Mouse (Mus musculus) spleen, postnatal 36 days (tissue): ENCODE results near the gene Gys1.

Experiments used
- DNase-seq, 2 experiments: peaks; one replicate each; pipeline ENCODE4 v3.0.0; 2022; ENCODE audit warnings: low spot score in 2 of 2, mixed read lengths in 1 of 2

Gys1 gene

GRCm38 (mm10) chr7:45414740-45415224 is 19.9 kb upstream of the Gys1 start:
- DNase-seq, result no peak

GRCm38 (mm10) chr7:45415636-45416035 is 19.0 kb upstream of the Gys1 start:
- DNase-seq, result no peak

DNA sequence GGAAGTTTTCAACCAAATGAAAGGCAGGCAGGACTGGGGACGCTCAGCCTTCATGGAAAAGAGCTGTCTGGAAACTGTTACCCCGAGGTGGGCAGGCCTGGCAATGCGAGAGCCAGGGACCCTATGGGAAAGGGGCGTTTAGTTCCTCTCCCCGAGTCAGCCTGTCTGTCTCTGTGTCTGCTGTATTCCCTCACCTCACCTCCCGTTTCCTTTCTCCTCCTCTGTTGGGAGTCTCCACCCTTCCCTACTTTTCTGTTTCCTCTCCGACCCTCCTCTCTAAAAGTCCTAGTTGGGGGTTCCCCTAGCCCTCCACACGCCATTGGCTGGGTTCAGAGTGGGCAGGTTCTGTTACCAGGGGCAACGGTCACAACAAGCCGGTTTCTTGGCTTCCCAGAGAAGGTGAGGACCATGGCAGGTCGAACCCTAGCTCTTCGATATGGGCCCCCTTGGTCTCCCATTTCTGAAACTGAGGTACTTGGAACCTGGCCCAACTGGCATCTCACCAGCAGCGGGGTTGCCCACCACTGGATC is 16.6 kb upstream of the Gys1 start:
- no peak for DNase-seq

DNA sequence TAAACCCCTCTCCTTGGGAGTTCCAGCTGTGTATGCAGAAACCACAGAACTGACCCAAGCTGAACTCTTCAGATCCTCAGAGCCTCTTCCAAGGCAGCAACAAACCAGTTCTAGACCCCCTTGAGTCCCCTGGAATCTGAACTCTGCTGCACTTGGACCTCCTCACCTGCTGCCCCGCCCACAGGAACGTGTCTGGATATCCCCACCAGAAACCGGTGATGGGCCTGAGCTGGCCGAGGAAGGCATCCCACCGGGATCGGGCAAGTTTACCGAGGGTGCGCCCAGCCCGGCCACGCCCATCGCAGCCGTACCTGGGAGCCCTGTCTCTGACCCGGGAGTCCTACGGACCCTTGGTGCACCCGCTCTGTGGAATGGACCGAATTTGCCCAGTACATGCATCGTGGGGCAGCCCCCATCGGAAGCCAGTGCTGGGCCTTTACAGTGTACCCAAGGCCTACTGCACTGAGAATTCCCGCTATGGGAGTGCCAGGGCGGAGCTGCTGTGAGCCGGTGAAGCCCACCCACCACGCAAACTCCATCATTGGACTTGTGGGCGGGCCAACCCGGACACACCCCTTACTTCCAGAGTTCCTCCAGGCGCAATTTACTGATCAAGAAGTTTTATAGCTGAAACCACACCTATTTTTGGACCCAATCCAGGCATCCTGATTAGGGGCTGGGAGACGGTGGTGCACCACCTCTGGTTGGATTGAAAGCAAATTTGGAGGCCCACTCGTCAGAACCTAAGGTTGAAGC is 14.6 kb upstream of the Gys1 start:
- no peak for DNase-seq

DNA sequence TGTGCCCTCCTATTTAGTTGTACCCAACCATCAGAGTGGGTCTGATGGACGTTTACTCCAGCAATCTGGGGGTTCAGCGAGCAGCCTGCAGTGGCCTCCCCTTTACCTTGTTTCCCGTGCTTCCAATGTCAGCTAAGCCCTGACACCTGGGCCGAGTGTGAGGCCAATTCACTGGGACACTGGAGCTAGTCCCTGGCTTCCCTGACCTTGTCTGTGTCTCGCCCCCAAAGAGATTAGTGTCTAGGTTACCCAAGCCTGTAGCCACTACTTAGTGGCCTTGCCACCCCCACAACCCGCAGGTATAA is 14.1 kb upstream of the Gys1 start, which contains the start of gene Lhb:
Lhb (plus strand) TSS at position 206 of the 305 bp plus-strand sequence.
- DNase-seq, result no peak

DNA sequence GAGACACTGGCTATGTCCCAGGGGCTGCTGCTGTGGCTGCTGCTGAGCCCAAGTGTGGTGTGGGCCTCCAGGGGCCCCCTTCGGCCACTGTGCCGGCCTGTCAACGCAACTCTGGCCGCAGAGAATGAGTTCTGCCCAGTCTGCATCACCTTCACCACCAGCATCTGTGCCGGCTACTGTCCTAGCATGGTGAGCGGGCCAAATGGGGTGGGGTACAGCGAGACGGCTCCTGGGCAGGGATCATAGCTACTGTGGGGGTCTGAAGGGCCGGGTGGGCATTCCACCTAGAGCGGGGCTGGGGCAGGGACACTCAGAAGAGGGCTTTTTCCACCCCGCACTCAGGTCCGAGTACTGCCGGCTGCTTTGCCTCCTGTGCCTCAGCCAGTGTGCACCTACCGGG is 13.4 kb upstream of the Gys1 start:
- DNase-seq, result no peak

- no peak for DNase-seq
Measured at GRCm38 (mm10) chr7:45426556-45426955, 8.1 kb upstream of the Gys1 start.

- DNase-seq, result no peak
Measured at GRCm38 (mm10) chr7:45433835-45434202, 825 bp upstream of the Gys1 start.

- no peak for DNase-seq
Measured at GRCm38 (mm10) chr7:45435038-45435437, 394 bp downstream of the Gys1 start.

DNA sequence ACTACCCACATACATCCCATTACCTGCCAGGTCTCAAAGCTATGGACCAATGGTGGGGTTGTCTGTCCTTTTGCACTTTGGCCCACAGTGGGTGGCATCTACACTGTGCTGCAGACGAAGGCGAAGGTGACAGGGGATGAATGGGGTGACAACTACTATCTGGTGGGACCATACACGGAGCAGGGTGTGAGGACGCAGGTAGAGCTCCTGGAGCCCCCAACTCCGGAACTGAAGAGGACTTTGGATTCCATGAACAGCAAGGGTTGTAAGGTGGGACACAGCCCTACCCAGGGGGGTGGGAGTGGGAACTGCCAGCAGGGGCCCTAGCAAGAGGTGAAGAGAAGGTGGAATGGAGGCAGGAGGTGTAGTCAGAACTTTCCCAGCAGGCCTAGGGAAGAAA is 1.8 kb downstream of the Gys1 start:
- DNase-seq, result no peak

GRCm38 (mm10) chr7:45437046-45437445 is 2.4 kb downstream of the Gys1 start:
- no peak for DNase-seq

DNA sequence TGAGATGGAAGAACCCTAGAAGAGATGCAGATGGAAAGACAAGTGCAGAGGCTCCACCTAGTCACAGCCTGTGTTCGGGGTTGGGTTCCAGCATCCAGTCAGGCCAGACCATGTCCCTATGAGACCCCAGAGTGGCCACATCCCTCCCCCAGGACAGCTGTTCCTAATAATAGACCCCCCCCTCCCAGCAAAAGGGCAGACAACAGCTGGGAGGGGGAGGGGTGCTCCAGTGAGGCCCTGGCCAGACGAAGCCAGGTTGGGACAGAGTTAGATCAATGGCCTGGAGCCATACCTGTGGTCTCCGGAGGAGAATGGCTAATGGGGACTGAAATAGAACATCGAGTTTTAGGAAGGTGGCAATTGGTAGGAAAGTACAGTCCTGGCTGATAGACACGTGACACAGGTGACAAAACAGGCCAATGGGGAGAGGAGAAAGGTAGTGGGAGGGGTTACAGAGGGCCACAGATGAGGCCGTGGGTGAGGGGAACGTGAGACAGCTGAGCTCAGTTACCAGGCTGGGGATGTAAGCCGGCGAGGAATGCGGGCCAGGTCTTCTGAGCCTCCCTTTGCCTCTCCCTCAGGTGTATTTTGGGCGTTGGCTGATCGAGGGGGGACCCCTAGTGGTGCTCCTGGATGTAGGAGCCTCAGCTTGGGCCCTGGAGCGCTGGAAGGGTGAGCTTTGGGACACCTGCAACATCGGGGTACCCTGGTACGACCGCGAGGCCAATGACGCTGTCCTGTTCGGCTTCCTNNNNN is 3.1 kb downstream of the Gys1 start, which contains the start of gene Ruvbl2:
Ruvbl2 (minus strand) TSS at position 576 of the 756 bp plus-strand sequence.
- no peak for DNase-seq

DNA sequence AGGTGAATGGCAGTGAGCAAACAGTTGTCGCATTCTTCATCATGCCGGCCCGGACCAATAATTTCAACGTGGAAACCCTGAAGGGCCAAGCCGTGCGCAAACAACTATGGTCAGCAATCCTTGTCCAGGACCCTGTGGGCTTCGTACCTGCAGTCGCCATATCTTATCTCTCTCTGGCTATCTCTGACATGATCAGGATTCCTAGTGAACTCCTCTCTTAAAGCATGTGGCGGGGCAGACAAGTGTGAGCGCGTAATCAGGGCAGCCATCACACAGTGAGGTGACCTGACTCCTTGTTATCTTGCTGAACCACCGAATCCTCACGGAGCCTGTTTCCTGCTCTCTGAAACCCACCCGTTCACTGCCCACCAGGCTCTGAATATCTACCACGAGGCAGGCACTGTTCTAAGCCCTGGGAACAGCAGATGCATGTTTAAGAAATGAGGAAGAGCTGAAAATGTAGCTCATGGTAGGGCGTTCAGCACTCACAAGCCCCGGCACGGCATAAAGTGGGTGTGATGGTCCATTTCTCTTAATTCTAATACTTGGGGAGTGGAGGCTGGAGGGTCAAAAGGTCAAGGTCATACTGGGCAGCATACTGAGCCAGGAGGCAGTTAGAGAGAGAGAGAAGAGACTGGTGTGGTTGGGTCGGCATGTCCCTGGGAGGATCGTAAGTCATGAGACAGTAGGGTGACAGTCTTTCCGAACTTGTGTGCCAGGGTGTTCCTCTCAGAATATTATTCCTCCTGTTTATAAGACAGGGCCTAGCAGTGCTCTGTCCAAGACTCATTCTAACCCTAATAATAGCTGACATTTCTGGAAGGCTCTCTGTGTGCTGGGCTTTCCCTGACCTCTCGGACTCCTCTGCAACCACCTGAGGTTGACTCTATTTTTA is 9.1 kb downstream of the Gys1 start:
- no peak for DNase-seq

GRCm38 (mm10) chr7:45446589-45446988 is 11.9 kb downstream of the Gys1 start:
- DNase-seq, result no peak

DNA sequence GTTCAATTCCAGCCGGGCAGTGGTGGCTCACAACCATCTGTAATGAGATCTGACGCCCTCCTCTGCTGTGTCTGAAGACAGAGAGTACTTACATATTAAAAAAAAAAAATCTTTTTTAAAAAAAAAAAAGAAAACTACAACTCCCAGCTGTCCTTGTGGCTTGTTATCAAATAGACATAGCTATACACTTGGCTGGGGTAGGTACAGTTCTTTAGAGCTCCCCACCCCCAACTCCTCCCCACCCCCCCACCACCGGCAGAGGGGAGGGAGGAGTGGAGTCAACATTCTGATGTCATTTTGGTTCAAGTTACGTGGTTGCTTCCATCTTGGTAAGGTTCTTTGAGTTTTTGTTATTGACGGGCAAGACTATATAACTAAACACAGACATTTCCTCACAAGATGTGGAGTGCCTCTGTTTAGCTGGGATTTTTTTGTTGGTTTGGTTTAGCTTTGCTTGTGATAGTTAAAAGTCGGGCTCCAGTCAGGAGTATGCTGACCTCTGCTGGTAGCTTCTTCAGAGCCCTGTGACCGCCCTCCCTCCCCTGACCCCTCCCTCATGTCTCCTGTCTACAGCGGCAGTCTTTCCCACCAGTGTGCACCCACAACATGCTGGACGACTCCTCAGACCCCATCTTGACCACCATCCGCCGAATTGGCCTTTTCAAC is 12.8 kb downstream of the Gys1 start:
- DNase-seq, result no peak

DNA sequence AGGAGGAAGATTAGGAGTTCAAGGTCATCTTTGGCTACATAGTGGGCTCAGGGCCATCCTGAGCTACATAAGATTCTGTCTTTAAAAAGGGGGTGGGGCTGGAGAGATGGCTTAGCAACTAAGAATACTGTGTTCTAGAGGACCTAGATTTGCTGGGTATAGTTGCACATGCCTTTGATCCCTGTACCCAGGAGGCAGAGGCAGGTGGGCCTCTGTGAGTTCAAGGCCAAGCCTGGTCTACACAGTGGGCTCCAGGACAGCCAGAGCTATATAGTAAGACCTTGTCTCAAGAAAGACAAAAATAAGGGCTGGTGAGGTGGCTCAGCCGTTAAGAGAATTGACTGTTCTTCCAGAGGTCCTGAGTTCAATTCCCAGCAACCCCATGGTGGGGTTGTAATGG is 15.3 kb downstream of the Gys1 start:
- no peak for DNase-seq

DNA sequence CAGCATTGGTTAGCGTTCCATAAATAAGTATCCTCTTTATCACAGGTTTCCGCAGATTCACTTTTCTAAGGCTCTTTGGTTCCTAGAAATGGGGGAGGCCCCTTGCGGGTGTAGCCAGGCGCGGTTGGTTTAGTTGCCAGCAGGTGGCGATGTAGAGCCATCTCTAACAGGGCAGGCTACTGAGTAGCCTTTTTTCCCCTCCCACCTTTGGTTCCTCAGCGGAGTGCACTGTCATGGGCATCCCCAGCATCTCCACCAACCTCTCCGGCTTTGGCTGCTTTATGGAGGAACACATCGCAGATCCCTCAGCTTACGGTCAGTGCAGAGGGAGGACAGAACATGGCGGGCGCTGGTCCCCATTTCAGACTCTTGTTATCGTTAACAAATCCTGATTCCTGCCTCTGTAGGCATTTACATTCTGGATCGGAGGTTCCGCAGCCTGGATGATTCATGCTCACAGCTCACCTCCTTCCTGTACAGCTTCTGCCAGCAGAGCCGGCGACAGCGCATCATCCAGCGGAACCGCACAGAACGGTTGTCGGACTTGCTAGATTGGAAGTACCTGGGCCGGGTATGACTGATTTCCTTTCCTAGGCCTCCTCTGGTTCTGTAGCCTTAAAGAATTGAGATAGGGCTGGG is 16.8 kb downstream of the Gys1 start:
- DNase-seq, result peak; percentile 79

DNA sequence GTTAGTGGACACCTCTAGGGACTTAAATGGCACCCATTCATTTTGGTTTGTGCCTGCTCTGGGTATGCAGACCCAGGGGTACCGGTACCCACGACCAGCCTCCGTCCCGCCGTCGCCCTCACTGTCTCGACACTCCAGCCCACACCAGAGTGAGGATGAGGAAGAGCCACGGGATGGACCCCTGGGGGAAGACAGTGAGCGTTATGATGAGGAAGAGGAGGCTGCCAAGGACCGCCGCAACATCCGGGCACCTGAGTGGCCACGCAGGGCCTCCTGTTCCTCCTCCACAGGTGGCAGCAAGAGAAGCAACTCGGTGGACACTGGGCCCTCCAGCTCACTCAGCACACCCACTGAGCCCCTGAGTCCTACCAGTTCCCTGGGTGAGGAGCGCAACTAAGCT is 20.3 kb downstream of the Gys1 start:
- no peak for DNase-seq

- DNase-seq, result no peak
Measured at GRCm38 (mm10) chr7:45455932-45456696, 21.5 kb downstream of the Gys1 start.

DNA sequence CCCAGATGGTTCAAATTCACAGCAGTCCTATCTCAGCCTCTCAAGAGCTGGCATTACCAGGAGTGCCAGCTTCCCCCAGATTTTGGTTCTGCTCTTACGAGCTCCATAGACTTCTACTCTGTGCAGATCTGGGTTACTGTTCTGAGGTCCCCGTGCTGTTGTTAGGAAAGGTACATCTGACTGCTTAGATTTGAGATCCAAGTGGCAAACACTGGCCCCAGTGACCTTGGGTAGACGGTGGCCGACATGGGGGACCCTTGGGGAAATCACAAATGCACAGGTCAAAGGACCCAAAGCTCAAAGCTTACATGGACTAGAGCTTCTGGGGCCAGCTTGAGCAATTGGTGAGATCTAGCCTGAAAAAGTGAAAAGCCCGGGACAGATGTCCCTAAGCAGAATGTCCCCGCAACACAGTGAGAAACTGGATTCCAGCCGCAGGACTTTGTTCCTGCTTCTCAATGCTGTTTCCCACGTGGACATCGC is 22.1 kb downstream of the Gys1 start:
- DNase-seq, result no peak
